Mouse (Mus musculus): ENCODE data around the gene Pidd1. TPM values are rescaled to one million over a fixed set of nuclear protein-coding genes. Genes with fewer than 3 reads are reported as not detected.

The Pidd1 gene
- polyA plus RNA-seq, 1 experiment from 2014 or later = 15.7 TPM

Other genes with a start within 250 kb of the Pidd1 start
- 11.7 and 12.5 TPM in 2 replicates for gene Lrrc56, start 249.9 kb downstream of the Pidd1 start, polyA plus RNA-seq (2014; fragmentation: Nextera tagmentation; extraction: Ambion mirVana)
- 3.8 and 5.1 TPM in 2 replicates for gene Lmntd2, start 229.9 kb downstream of the Pidd1 start, polyA plus RNA-seq (2014; fragmentation: Nextera tagmentation; extraction: Ambion mirVana)
- 32.5 and 38.8 TPM in 2 replicates for gene Rassf7, start 228.2 kb downstream of the Pidd1 start, polyA plus RNA-seq (2014; fragmentation: Nextera tagmentation; extraction: Ambion mirVana)
- 83.4 and 93.5 TPM in 2 replicates for gene Phrf1, start 215.2 kb downstream of the Pidd1 start, polyA plus RNA-seq (2014; fragmentation: Nextera tagmentation; extraction: Ambion mirVana)
- 0.59 and 0.79 TPM in 2 replicates for gene Irf7, start 177.5 kb downstream of the Pidd1 start, polyA plus RNA-seq (2014; fragmentation: Nextera tagmentation; extraction: Ambion mirVana)
- gene Cdhr5, start 167.2 kb downstream of the Pidd1 start, polyA plus RNA-seq (2014; fragmentation: Nextera tagmentation; extraction: Ambion mirVana) = 0.20 TPM in 1 of 2 replicates, not detected in the other
- 10.2 TPM in 2 replicates for gene Sct, start 164.9 kb downstream of the Pidd1 start, polyA plus RNA-seq (2014; fragmentation: Nextera tagmentation; extraction: Ambion mirVana)
- 0.45 and 0.47 TPM in 2 replicates for gene Drd4, start 152.0 kb downstream of the Pidd1 start, polyA plus RNA-seq (2014; fragmentation: Nextera tagmentation; extraction: Ambion mirVana)
- 59.3 and 64.6 TPM in 2 replicates for gene Deaf1, start 116.3 kb downstream of the Pidd1 start, polyA plus RNA-seq (2014; fragmentation: Nextera tagmentation; extraction: Ambion mirVana)
- 29.5 and 30.2 TPM in 2 replicates for gene Tmem80, start 116.3 kb downstream of the Pidd1 start, polyA plus RNA-seq (2014; fragmentation: Nextera tagmentation; extraction: Ambion mirVana)
- gene Eps8l2, start 105.1 kb downstream of the Pidd1 start, polyA plus RNA-seq (2014; fragmentation: Nextera tagmentation; extraction: Ambion mirVana) = 2.6 and 2.8 TPM in 2 replicates
- gene Taldo1, start 51.8 kb downstream of the Pidd1 start, polyA plus RNA-seq (2014; fragmentation: Nextera tagmentation; extraction: Ambion mirVana) = 306 and 317 TPM in 2 replicates
- gene Gatd1, start 29.9 kb downstream of the Pidd1 start, polyA plus RNA-seq (2014; fragmentation: Nextera tagmentation; extraction: Ambion mirVana) = 52.2 TPM in 2 replicates
- gene Cend1, start 14.5 kb downstream of the Pidd1 start, polyA plus RNA-seq (2014; fragmentation: Nextera tagmentation; extraction: Ambion mirVana) = 2.7 and 3.2 TPM in 2 replicates
- 34.8 and 37.1 TPM in 2 replicates for gene Slc25a22, start 6.1 kb downstream of the Pidd1 start, polyA plus RNA-seq (2014; fragmentation: Nextera tagmentation; extraction: Ambion mirVana)
- gene Rplp2, start 3.3 kb upstream of the Pidd1 start, polyA plus RNA-seq (2014; fragmentation: Nextera tagmentation; extraction: Ambion mirVana) = 1,271 and 1,319 TPM in 2 replicates
- gene Pnpla2, start 11.2 kb upstream of the Pidd1 start, polyA plus RNA-seq (2014; fragmentation: Nextera tagmentation; extraction: Ambion mirVana) = 11.3 and 12.5 TPM in 2 replicates
- 5.3 and 6.8 TPM in 2 replicates for gene Cracr2b, start 17.1 kb upstream of the Pidd1 start, polyA plus RNA-seq (2014; fragmentation: Nextera tagmentation; extraction: Ambion mirVana)
- 27.2 and 35.7 TPM in 2 replicates for gene Cd151, start 23.4 kb upstream of the Pidd1 start, polyA plus RNA-seq (2014; fragmentation: Nextera tagmentation; extraction: Ambion mirVana)
- gene Polr2l, start 31.1 kb upstream of the Pidd1 start, polyA plus RNA-seq (2014; fragmentation: Nextera tagmentation; extraction: Ambion mirVana) = 70.9 and 73.3 TPM in 2 replicates
- 21.2 and 22.3 TPM in 2 replicates for gene Tspan4, start 31.2 kb upstream of the Pidd1 start, polyA plus RNA-seq (2014; fragmentation: Nextera tagmentation; extraction: Ambion mirVana)
- gene Chid1, start 95.8 kb upstream of the Pidd1 start, polyA plus RNA-seq (2014; fragmentation: Nextera tagmentation; extraction: Ambion mirVana) = 24.6 and 27.4 TPM in 2 replicates
- 70.3 and 76.9 TPM in 2 replicates for gene Ap2a2, start 118.1 kb upstream of the Pidd1 start, polyA plus RNA-seq (2014; fragmentation: Nextera tagmentation; extraction: Ambion mirVana)
- 0.17 and 0.23 TPM in 2 replicates for gene Muc6, start 211.3 kb upstream of the Pidd1 start, polyA plus RNA-seq (2014; fragmentation: Nextera tagmentation; extraction: Ambion mirVana)
- gene Muc2, start 246.3 kb upstream of the Pidd1 start, polyA plus RNA-seq (2014; fragmentation: Nextera tagmentation; extraction: Ambion mirVana) = 0.27 and 0.56 TPM in 2 replicates

All from limb, embryonic 11.5 days (tissue).